Mouse (Mus musculus): ENCODE data around the gene Rcvrn. TPM values are rescaled to one million over a fixed set of nuclear protein-coding genes. Genes with fewer than 3 reads are reported as not detected.

Rcvrn gene
- polyA plus RNA-seq, 1 experiment from 2014 or later: not detected

Other genes starting within 250 kb of the Rcvrn start
- 2.7 and 3.2 TPM in 2 replicates for gene Gas7, start 239.9 kb upstream of the Rcvrn start, polyA plus RNA-seq (2014; fragmentation: Nextera tagmentation; extraction: Ambion mirVana)
- 0.05 TPM in 1 of 2 replicates, not detected in the other for gene Glp2r, start 75.8 kb downstream of the Rcvrn start, polyA plus RNA-seq (2014; fragmentation: Nextera tagmentation; extraction: Ambion mirVana)
- gene Gsg1l2, start 79.3 kb downstream of the Rcvrn start, polyA plus RNA-seq (2014; fragmentation: Nextera tagmentation; extraction: Ambion mirVana): not detected in 2 replicates
- 0.23 TPM in 1 of 2 replicates, not detected in the other for gene Dhrs7c, start 102.9 kb downstream of the Rcvrn start, polyA plus RNA-seq (2014; fragmentation: Nextera tagmentation; extraction: Ambion mirVana)
- gene Usp43, start 226.8 kb downstream of the Rcvrn start, polyA plus RNA-seq (2014; fragmentation: Nextera tagmentation; extraction: Ambion mirVana): 0.72 and 0.96 TPM in 2 replicates

Data from limb, embryonic 11.5 days (tissue).